Mouse (Mus musculus): ENCODE measurements around the gene Camsap3. TPM values are rescaled to one million over a fixed set of nuclear protein-coding genes. Genes with fewer than 3 reads are reported as not detected.

Camsap3 gene
- polyA plus RNA-seq, 1 experiment from 2014 or later = 16.4 TPM

DNA sequence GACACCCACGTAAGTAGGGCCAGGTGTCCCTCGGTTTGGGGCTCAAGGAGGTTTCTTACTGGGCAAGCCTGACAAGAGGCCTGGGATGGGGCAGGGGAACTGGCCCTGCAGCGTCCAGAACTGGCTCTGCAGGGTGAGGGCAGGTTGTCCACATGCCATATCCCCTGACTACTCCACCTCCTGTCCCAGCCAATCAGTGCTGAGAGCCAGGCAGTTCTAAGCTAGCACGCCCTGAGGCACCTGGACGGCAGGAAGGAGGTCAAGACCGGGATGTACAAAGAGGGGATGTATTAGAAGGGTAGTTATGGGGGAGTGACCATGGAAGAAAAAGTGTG is 22.7 kb downstream of the Camsap3 start:
- ATAC-seq (replicated peaks; ENCODE audit: low FRiP score) (no peak), DNase-seq (ENCODE audit: low spot score) (no peak)
- Histone ChIP-seq H3K27me3 (ENCODE audit: control insufficient read depth, insufficient read depth, low read length) (no peaks in the 10 kb centered on the region), H3K4me2 (ENCODE audit: low read depth, low read length, severe bottlenecking) (no peak overlapping the region), H3K27ac (ENCODE audit: low read depth, low read length) (no peak overlapping the region), H3K4me3 (ENCODE audit: low read depth, low read length) (no peak overlapping the region), H3K36me3 (ENCODE audit: control insufficient read depth, insufficient read depth, low read length) (peaks cover 7% of the 10 kb centered on the region; the same call in 1 of the 2 replicates), H3K9ac (ENCODE audit: low read length) (no peak overlapping the region), H3K4me1 (replicated peaks; ENCODE audit: control insufficient read depth, insufficient read depth, low read length) (no peaks in the 10 kb centered on the region), H3K9me3 (ENCODE audit: control insufficient read depth, low read length) (no peaks in the 10 kb centered on the region)
- 78% methylated on average over 6 of the region's 6 CpGs for WGBS

DNA sequence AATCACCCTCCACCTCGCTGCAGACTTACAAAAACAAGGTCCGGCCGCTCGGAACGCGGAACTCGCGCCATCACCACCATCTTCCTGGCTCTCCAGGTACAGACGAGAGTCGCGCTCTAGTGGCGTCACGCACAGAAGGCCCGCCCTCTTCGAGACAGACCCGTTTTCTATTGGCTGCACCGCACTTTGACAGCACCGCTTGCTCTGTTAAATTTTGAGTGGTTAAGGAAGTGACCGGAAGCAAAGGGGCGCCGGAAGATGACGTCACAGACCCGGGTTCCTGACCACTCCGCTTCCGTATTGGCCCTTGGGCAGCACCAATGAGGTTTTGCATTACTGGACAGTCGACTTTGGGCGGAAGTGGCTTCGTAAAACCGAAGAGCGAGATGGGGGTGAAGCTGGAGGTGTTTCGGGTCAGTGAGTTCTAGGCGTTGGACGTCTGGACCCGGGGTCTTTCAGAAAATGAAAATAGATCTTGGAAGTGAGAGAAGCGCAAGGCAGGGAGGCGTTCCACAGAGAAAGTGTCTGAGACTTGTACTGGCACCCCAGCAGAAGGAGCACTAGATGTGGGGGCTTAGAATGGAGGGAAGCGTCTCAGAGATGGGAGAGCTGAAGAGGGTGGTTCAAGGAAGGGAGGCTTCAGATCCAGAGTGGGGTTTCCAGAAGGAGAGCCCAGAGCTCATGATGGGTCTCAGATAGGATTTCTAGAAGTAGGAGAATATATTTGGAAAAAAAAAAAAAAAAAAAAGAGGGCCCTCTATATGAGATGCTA is 34.3 kb downstream of the Camsap3 start, which contains the start of the genes Xab2 and Pet100:
Xab2 (minus strand) TSS at position 118 of the 772 bp plus-strand sequence.
Pet100 (plus strand) TSS at position 350 of the 772 bp plus-strand sequence.
- H3K27ac ChIP-seq (ENCODE audit: low read depth, low read length) = no peak within 1 kb of the TSS
- peak within 1 kb of the TSS; percentile 80 for H3K4me2 ChIP-seq (ENCODE audit: low read depth, low read length, severe bottlenecking)
- H3K36me3 ChIP-seq (ENCODE audit: control insufficient read depth, insufficient read depth, low read length) = peaks cover 2% of the 10 kb centered on the region; the same call in 1 of the 2 replicates
- H3K27me3 ChIP-seq (ENCODE audit: control insufficient read depth, insufficient read depth, low read length) = no peaks in the 10 kb centered on the region
- WGBS = under 1% methylated on average over 37 of the region's 37 CpGs
- ATAC-seq (replicated peaks; ENCODE audit: low FRiP score) (peak; percentile 98), DNase-seq (ENCODE audit: low spot score) (peak; percentile 100)
- peak within 1 kb of the TSS; percentile 92 for H3K4me3 ChIP-seq (ENCODE audit: low read depth, low read length)
- peak within 1 kb of the TSS; percentile 72 for H3K9ac ChIP-seq (ENCODE audit: low read length)
- H3K4me1 ChIP-seq (replicated peaks; ENCODE audit: control insufficient read depth, insufficient read depth, low read length) = peaks cover 4% of the 10 kb centered on the region; the same call in 1 of the 2 replicates
- no peaks in the 10 kb centered on the region for H3K9me3 ChIP-seq (ENCODE audit: control insufficient read depth, low read length)

DNA sequence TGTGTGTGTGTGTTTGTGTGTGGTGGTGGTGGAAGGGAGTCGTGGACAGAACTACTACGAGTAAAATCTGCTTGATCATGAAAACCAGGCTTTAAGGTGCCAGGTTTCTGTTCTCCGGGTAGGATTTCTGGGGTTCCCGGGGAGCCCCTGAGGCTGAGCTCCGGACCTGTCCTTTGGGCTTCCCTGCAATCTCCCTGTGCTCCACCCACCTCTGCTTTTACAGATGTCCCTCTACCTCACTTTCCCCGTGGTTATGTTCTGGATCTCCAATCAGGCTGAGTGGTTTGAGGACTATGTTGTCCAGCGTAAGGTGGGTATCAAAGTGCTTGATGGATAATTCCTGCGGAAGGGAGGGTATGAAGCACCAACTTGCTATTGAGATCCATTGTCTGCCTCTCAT is 35.0 kb downstream of the Camsap3 start:
- H3K9ac ChIP-seq (ENCODE audit: low read length) = peak overlapping the region; percentile 61; the same call in 1 of the 2 replicates
- no peaks in the 10 kb centered on the region for H3K9me3 ChIP-seq (ENCODE audit: control insufficient read depth, low read length)
- H3K36me3 ChIP-seq (ENCODE audit: control insufficient read depth, insufficient read depth, low read length) = peaks cover 2% of the 10 kb centered on the region; the same call in 1 of the 2 replicates
- 71% methylated on average over 8 of the region's 8 CpGs for WGBS
- no peaks in the 10 kb centered on the region for H3K27me3 ChIP-seq (ENCODE audit: control insufficient read depth, insufficient read depth, low read length)
- ATAC-seq (replicated peaks; ENCODE audit: low FRiP score) (no peak), DNase-seq (ENCODE audit: low spot score) (no peak)
- peaks cover 4% of the 10 kb centered on the region; the same call in 1 of the 2 replicates for H3K4me1 ChIP-seq (replicated peaks; ENCODE audit: control insufficient read depth, insufficient read depth, low read length)
- H3K4me2 ChIP-seq (ENCODE audit: low read depth, low read length, severe bottlenecking) = peak overlapping the region; percentile 60
- peak overlapping the region; percentile 92 for H3K4me3 ChIP-seq (ENCODE audit: low read depth, low read length)
- H3K27ac ChIP-seq (ENCODE audit: low read depth, low read length) = no peak overlapping the region

DNA sequence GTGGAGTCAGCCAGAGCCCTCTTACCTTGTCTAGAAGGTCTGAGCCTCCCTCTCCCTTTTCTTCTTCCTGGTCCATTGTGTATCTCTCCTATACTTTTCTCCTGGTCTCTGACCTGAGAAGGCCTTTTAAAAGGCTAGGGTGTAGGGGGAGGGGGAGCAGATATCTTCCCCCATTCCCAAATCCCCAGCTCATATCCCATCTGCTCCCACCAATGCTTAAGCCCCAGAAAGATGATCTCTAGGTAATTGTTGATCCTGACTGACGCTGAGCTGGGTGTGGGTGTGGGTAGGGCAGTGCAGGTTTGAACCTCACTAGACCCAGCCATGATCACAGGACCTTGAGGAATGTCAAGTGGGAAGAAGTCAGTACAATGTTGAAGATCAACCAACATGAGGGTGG is 38.4 kb downstream of the Camsap3 start, which contains the start of gene Pcp2:
Pcp2 (minus strand) TSS at position 101 of the 400 bp plus-strand sequence.
- 62% methylated on average over 1 of the region's 1 CpGs for WGBS
- no peak within 1 kb of the TSS for H3K9ac ChIP-seq (ENCODE audit: low read length)
- peaks cover 2% of the 10 kb centered on the region; the same call in 1 of the 2 replicates for H3K4me1 ChIP-seq (replicated peaks; ENCODE audit: control insufficient read depth, insufficient read depth, low read length)
- no peak within 1 kb of the TSS for H3K4me3 ChIP-seq (ENCODE audit: low read depth, low read length)
- peaks cover 2% of the 10 kb centered on the region; the same call in 1 of the 2 replicates for H3K27me3 ChIP-seq (ENCODE audit: control insufficient read depth, insufficient read depth, low read length)
- ATAC-seq (replicated peaks; ENCODE audit: low FRiP score) (no peak), DNase-seq (ENCODE audit: low spot score) (no peak)
- no peaks in the 10 kb centered on the region for H3K9me3 ChIP-seq (ENCODE audit: control insufficient read depth, low read length)
- no peaks in the 10 kb centered on the region for H3K36me3 ChIP-seq (ENCODE audit: control insufficient read depth, insufficient read depth, low read length)
- no peak within 1 kb of the TSS for H3K4me2 ChIP-seq (ENCODE audit: low read depth, low read length, severe bottlenecking)
- no peak within 1 kb of the TSS for H3K27ac ChIP-seq (ENCODE audit: low read depth, low read length)

DNA sequence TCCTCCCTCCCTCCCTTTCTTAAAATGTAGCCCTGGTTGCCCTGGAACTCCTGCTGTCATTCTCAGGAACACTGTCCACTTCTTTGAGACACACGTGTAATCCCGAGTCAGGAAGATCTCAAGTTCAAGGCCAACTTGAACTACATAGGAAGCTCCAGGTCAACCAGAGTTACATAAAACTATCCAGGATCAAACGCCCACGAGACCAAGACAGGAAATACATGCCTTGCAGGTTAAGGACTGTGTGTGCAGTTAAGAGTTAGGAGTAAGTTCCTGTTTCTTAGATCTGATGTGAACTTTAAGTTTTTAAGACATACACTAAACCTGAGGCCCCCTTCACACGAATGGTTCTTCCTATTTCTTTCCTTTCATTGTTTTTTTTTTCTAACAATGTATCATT is 39.9 kb downstream of the Camsap3 start:
- DNase-seq (ENCODE audit: low spot score) (no peak), ATAC-seq (replicated peaks; ENCODE audit: low FRiP score) (no peak)
- no peaks in the 10 kb centered on the region for H3K9me3 ChIP-seq (ENCODE audit: control insufficient read depth, low read length)
- no peak overlapping the region for H3K4me2 ChIP-seq (ENCODE audit: low read depth, low read length, severe bottlenecking)
- H3K27ac ChIP-seq (ENCODE audit: low read depth, low read length) = no peak overlapping the region
- H3K4me3 ChIP-seq (ENCODE audit: low read depth, low read length) = no peak overlapping the region
- peaks cover under 1% of the 10 kb centered on the region; the same call in 1 of the 2 replicates for H3K4me1 ChIP-seq (replicated peaks; ENCODE audit: control insufficient read depth, insufficient read depth, low read length)
- no peak overlapping the region for H3K9ac ChIP-seq (ENCODE audit: low read length)
- no peaks in the 10 kb centered on the region for H3K36me3 ChIP-seq (ENCODE audit: control insufficient read depth, insufficient read depth, low read length)
- 68% methylated on average over 5 of the region's 5 CpGs for WGBS
- H3K27me3 ChIP-seq (ENCODE audit: control insufficient read depth, insufficient read depth, low read length) = peaks cover 2% of the 10 kb centered on the region; the same call in 1 of the 2 replicates

DNA sequence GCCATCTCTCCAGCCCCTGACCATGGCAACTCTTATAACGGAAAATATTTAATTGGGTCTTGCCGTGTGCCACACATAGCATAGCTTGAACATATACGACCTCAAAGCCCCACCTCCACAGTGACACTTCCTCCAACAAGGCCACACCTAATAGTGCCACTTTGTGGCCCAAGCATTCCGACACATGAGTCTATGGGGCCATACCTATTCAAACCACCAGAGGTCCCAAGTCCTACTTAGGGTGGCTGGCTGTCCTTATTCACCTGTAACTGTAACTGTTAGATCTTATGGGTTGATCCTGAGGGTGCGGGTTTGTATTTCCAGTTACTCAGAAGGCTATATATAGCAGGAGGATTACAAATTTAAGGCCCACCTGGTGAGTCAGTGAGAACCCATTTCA is 40.9 kb downstream of the Camsap3 start:
- Histone ChIP-seq H3K27me3 (ENCODE audit: control insufficient read depth, insufficient read depth, low read length) (peaks cover 2% of the 10 kb centered on the region; the same call in 1 of the 2 replicates), H3K9me3 (ENCODE audit: control insufficient read depth, low read length) (no peaks in the 10 kb centered on the region), H3K27ac (ENCODE audit: low read depth, low read length) (no peak overlapping the region), H3K4me2 (ENCODE audit: low read depth, low read length, severe bottlenecking) (no peak overlapping the region), H3K36me3 (ENCODE audit: control insufficient read depth, insufficient read depth, low read length) (no peaks in the 10 kb centered on the region), H3K4me1 (replicated peaks; ENCODE audit: control insufficient read depth, insufficient read depth, low read length) (no peaks in the 10 kb centered on the region; the same call in 1 of the 2 replicates), H3K9ac (ENCODE audit: low read length) (no peak overlapping the region), H3K4me3 (ENCODE audit: low read depth, low read length) (no peak overlapping the region)
- no peak for ATAC-seq (replicated peaks; ENCODE audit: low FRiP score)
- 30% methylated on average over 5 of the region's 5 CpGs for WGBS
- DNase-seq (ENCODE audit: low spot score) = no peak

DNA sequence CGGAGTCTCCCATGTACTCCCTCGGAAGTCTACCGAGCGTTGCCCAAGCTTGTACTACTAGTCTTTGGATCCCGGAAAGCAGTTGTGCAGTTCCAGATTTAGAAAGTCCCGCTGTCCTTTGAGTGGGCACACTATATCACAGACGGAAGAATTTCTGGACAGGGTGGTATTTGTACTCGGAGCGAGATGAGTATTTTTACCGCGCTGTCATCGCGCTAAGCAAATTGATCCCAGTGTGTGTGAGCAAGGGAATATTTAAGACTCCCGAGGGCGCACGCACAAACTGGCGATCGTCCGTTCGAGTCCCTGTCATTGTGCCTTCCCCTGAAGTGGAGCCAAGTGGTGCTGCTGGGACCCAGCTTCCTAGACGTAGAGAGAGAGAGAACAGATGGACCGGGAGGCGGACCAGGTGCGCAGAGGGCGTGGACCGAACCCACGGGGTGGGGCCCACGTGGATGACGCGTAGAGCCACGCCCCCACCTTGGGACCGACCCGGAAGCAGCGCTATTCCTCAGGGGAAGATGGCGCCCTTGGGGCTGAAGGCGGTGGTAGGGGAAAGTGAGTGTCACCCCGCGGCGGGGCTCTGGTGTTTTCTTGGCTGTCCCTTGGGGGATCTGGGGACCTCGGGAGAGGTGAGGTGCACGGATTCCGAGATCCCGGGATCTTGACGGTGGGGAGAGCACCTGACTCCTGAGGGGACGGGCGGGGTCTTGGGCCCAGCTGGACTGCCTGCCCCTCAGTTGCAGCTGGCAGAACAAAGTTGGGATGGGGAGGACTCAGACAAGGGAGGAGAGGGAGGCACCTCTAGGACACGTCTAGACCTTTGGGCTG is 43.8 kb downstream of the Camsap3 start, which contains the start of gene Stxbp2:
Stxbp2 (plus strand) TSS at position 309 of the 831 bp plus-strand sequence.
- Histone ChIP-seq H3K27ac (ENCODE audit: low read depth, low read length) (no peak within 1 kb of the TSS), H3K4me1 (replicated peaks; ENCODE audit: control insufficient read depth, insufficient read depth, low read length) (no peaks in the 10 kb centered on the region; the same call in 1 of the 2 replicates), H3K9me3 (ENCODE audit: control insufficient read depth, low read length) (no peaks in the 10 kb centered on the region), H3K36me3 (ENCODE audit: control insufficient read depth, insufficient read depth, low read length) (no peaks in the 10 kb centered on the region), H3K27me3 (ENCODE audit: control insufficient read depth, insufficient read depth, low read length) (peaks cover 2% of the 10 kb centered on the region; the same call in 1 of the 2 replicates), H3K4me2 (ENCODE audit: low read depth, low read length, severe bottlenecking) (peak within 1 kb of the TSS; percentile 75), H3K4me3 (ENCODE audit: low read depth, low read length) (peak within 1 kb of the TSS; percentile 51), H3K9ac (ENCODE audit: low read length) (peak within 1 kb of the TSS; percentile 49)
- 7% methylated on average over 46 of the region's 47 CpGs for WGBS
- peak; percentile 80 for DNase-seq (ENCODE audit: low spot score)
- peak; percentile 78 for ATAC-seq (replicated peaks; ENCODE audit: low FRiP score)

DNA sequence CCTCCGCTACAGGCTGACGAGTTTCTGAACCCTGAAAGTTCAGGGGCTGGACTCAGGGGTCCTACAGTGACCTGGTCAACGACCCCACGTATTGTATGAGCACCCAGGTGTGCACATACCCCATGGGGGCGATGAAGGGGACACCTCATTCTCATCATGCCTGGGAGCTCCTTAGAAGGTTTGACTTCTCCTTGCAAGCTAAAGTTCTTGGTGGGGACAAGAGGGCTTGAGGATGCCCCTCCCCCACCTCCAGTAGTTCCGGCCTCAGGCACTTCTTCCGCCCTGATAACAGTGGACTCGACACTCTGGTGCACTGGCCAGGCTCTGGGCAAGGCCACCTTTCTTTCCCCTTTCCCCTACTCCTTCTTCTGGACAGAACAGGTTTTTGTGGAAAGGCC is 44.4 kb downstream of the Camsap3 start:
- Histone ChIP-seq H3K27me3 (ENCODE audit: control insufficient read depth, insufficient read depth, low read length) (peaks cover 2% of the 10 kb centered on the region; the same call in 1 of the 2 replicates), H3K36me3 (ENCODE audit: control insufficient read depth, insufficient read depth, low read length) (no peaks in the 10 kb centered on the region), H3K9me3 (ENCODE audit: control insufficient read depth, low read length) (no peaks in the 10 kb centered on the region), H3K27ac (ENCODE audit: low read depth, low read length) (no peak overlapping the region), H3K4me3 (ENCODE audit: low read depth, low read length) (peak overlapping the region; percentile 51), H3K4me2 (ENCODE audit: low read depth, low read length, severe bottlenecking) (peak overlapping the region; percentile 75), H3K4me1 (replicated peaks; ENCODE audit: control insufficient read depth, insufficient read depth, low read length) (no peaks in the 10 kb centered on the region; the same call in 1 of the 2 replicates), H3K9ac (ENCODE audit: low read length) (peak overlapping the region; percentile 49)
- DNase-seq (ENCODE audit: low spot score) (no peak), ATAC-seq (replicated peaks; ENCODE audit: low FRiP score) (no peak; the same call in none of the 2 replicates)
- 21% methylated on average over 8 of the region's 8 CpGs for WGBS

Measured in forebrain, embryonic 11.5 days (tissue).